ENCODE assay signal across 8 mouse cellular contexts in genomic region chr7:89516551-89517459, GRCm38 (mm10). TPM values are rescaled to one million over a fixed set of nuclear protein-coding genes. Genes with fewer than 3 reads are reported as not detected.
DNase-seq lines count a peak whose midpoint lies in the region; ATAC-seq and TF ChIP-seq lines count a peak whose summit lies in the region.

No protein-coding gene starts in this region.

- H3K4me2 ChIP-seq in heart, postnatal 0 days (ENCODE audit: low read depth, low read length), result peak overlapping the region; percentile 100
- peak overlapping the region; percentile 91 for H3K4me2 ChIP-seq in limb, embryonic 12.5 days
- peak overlapping the region; percentile 97 for H3K4me2 ChIP-seq in stomach, embryonic 16.5 days (ENCODE audit: low read depth, low read length)

- WGBS in cerebellum, adult 2 months, result 13% methylated on average over 32 of the region's 32 CpGs
- 10% methylated on average over 32 of the region's 32 CpGs for WGBS in heart, postnatal 0 days
- WGBS in limb, embryonic 12.5 days, result 9% methylated on average over 32 of the region's 32 CpGs
- 5% methylated on average over 32 of the region's 32 CpGs for WGBS in stomach, embryonic 16.5 days

- in situ Hi-C loops in ES-E14 (cut with MboI; ENCODE audit: low sequenced_read_pairs in 2 of 2, unreplicated experiment in 2 of 2), result loop anchor here (25.0 kb wide), 2 partner anchors 320 to 745 kb away; partner anchors contain the start of gene Ccdc83 (in 1 of the 2)

- H3K36me3 ChIP-seq in ES-E14 (ENCODE audit: control insufficient read depth, insufficient read depth, low read length, poor library complexity, severe bottlenecking), result no peaks in the 10 kb centered on the region
- H3K36me3 ChIP-seq in heart, postnatal 0 days (replicated peaks; ENCODE audit: control insufficient read depth, insufficient read depth, low read length), result no peaks in the 10 kb centered on the region
- no peaks in the 10 kb centered on the region for H3K36me3 ChIP-seq in limb, embryonic 12.5 days
- H3K36me3 ChIP-seq in stomach, embryonic 16.5 days (ENCODE audit: control insufficient read depth, insufficient read depth, low read length), result no peaks in the 10 kb centered on the region

- ATAC-seq in heart, postnatal 0 days (ENCODE audit: insufficient read depth, low read depth), result no peak
- peak; percentile 64 for ATAC-seq in limb, embryonic 12.5 days (ENCODE audit: insufficient number of reproducible peaks, insufficient read depth, low FRiP score, low TSS enrichment, low read depth)
- ATAC-seq in stomach, embryonic 16.5 days (ENCODE audit: insufficient read depth, low FRiP score), result peak; percentile 61; the same call in 1 of the 2 replicates

- H3K4me3 ChIP-seq in cerebellum, adult 2 months (replicated peaks; ENCODE audit: insufficient read depth, low read depth, low read length), result peak overlapping the region; percentile 49
- peak overlapping the region; percentile 67 to 81 for H3K4me3 ChIP-seq in ES-E14 (ENCODE audit: insufficient read depth in 1 of 2, low read depth in 1 of 2, low read length in 2 of 2, poor library complexity in 1 of 2, severe bottlenecking in 1 of 2)
- H3K4me3 ChIP-seq in heart, postnatal 0 days (ENCODE audit: low read depth, low read length), result peak overlapping the region; percentile 77
- H3K4me3 ChIP-seq in limb, embryonic 12.5 days (replicated peaks), result peak overlapping the region; percentile 74
- peak overlapping the region; percentile 71 for H3K4me3 ChIP-seq in stomach, embryonic 16.5 days (replicated peaks; ENCODE audit: low read length)

- TF ChIP-seq POLR2A in cerebellum, adult 2 months (IDR thresholded peaks at IDR 0.05; ENCODE audit: borderline replicate concordance, insufficient read depth, low read length), result no peak

- TF ChIP-seq CTCF in cerebellum, adult 2 months (IDR thresholded peaks at IDR 0.05; ENCODE audit: borderline replicate concordance, insufficient read depth, low read depth, low read length), result no peak
- no peak for TF ChIP-seq CTCF in heart, postnatal 0 days (IDR thresholded peaks at IDR 0.05; ENCODE audit: low read depth)

- H3K4me1 ChIP-seq in cerebellum, adult 2 months (ENCODE audit: control insufficient read depth, insufficient read depth, low read length), result no peaks in the 10 kb centered on the region
- 0 out of 4 replicates have a peak, but pooled peaks cover 0 to 1% of the 10 kb centered on the region in 2 experiments for H3K4me1 ChIP-seq in ES-E14 (ENCODE audit: control insufficient read depth in 2 of 2, insufficient read depth in 2 of 2, low read length in 2 of 2, poor library complexity in 1 of 2)
- no peaks in the 10 kb centered on the region for H3K4me1 ChIP-seq in heart, postnatal 0 days (ENCODE audit: control insufficient read depth, insufficient read depth)
- H3K4me1 ChIP-seq in limb, embryonic 12.5 days (replicated peaks), result peaks cover 13% of the 10 kb centered on the region
- peaks cover 10% of the 10 kb centered on the region; the same call in 1 of the 2 replicates for H3K4me1 ChIP-seq in stomach, embryonic 16.5 days (ENCODE audit: control insufficient read depth, insufficient read depth, low read length)

- no peaks in the 10 kb centered on the region for H3K9me3 ChIP-seq in ES-E14 (ENCODE audit: control insufficient read depth, insufficient read depth, low read depth, low read length)
- no peaks in the 10 kb centered on the region for H3K9me3 ChIP-seq in heart, postnatal 0 days (replicated peaks; ENCODE audit: control insufficient read depth, low read length)
- H3K9me3 ChIP-seq in limb, embryonic 12.5 days, result peaks cover 7% of the 10 kb centered on the region; the same call in 1 of the 2 replicates
- H3K9me3 ChIP-seq in stomach, embryonic 16.5 days (replicated peaks; ENCODE audit: control insufficient read depth, low read length), result no peaks in the 10 kb centered on the region

- no peak for TF ChIP-seq EP300 in heart, postnatal 0 days (IDR thresholded peaks at IDR 0.05; ENCODE audit: low read depth)

- peak; percentile 12 to 24 for DNase-seq in cerebellum, adult 2 months
- no peak for DNase-seq in cerebellum, adult 8-10 months
- DNase-seq in ES-E14 (ENCODE audit: low read depth, low spot score), result no peak
- no peak for DNase-seq in heart, postnatal 0 days (ENCODE audit: low spot score)
- DNase-seq in B cell, adult 2 months, result no peak
- no peak for DNase-seq in ovary, postnatal 14 days (ENCODE audit: low spot score)

- H3K27ac ChIP-seq in cerebellum, adult 2 months (ENCODE audit: insufficient read depth, low read length), result no peak overlapping the region
- no peak overlapping the region for H3K27ac ChIP-seq in ES-E14 (ENCODE audit: insufficient read depth, low read depth, low read length, poor library complexity, severe bottlenecking)
- H3K27ac ChIP-seq in heart, postnatal 0 days (ENCODE audit: low read depth), result 0 out of 2 replicates have a peak overlapping the region, but pooled peaks have one; percentile 3
- H3K27ac ChIP-seq in limb, embryonic 12.5 days, result peak overlapping the region; percentile 64
- H3K27ac ChIP-seq in stomach, embryonic 16.5 days (ENCODE audit: low read length), result peak overlapping the region; percentile 88

- peak overlapping the region; percentile 67 for H3K9ac ChIP-seq in ES-E14 (ENCODE audit: insufficient read depth, low read depth, low read length, poor library complexity, severe bottlenecking)
- H3K9ac ChIP-seq in heart, postnatal 0 days (replicated peaks; ENCODE audit: low read depth, low read length), result peak overlapping the region; percentile 61
- H3K9ac ChIP-seq in limb, embryonic 12.5 days (replicated peaks), result peak overlapping the region; percentile 73
- peak overlapping the region; percentile 83 for H3K9ac ChIP-seq in stomach, embryonic 16.5 days (ENCODE audit: low read length)

- no peaks in the 10 kb centered on the region; the same call in 1 of the 2 replicates for H3K27me3 ChIP-seq in cerebellum, adult 2 months (ENCODE audit: control insufficient read depth, insufficient read depth, low read length)
- 0 out of 2 replicates have a peak, but pooled peaks cover 3% of the 10 kb centered on the region for H3K27me3 ChIP-seq in heart, postnatal 0 days (ENCODE audit: control insufficient read depth, insufficient read depth, low read length)
- H3K27me3 ChIP-seq in limb, embryonic 12.5 days, result peaks cover 23% of the 10 kb centered on the region
- no peaks in the 10 kb centered on the region for H3K27me3 ChIP-seq in stomach, embryonic 16.5 days (ENCODE audit: control insufficient read depth, insufficient read depth, low read length)

TF ChIP-seq in ES-E14, 5 proteins besides CTCF, POLR2A, EP300 and RAD21:
- TF ChIP-seq CHD2 (IDR thresholded peaks at IDR 0.05; ENCODE audit: low read depth, low read length) (no peak), ZNF384 (IDR thresholded peaks at IDR 0.05; ENCODE audit: low read depth, low read length) (no peak), ZC3H11A (IDR thresholded peaks at IDR 0.05; ENCODE audit: borderline replicate concordance, low read depth, low read length) (no peak), MAFK (IDR thresholded peaks at IDR 0.05; ENCODE audit: insufficient read depth, low read depth, low read length) (no peak), HCFC1 (IDR thresholded peaks at IDR 0.05; ENCODE audit: borderline replicate concordance, insufficient read depth, low read length) (no peak)

RNA-seq across cellular contexts. Expression of gene Prss23, which starts 10.2 kb away (rescaled TPM):
- 10.9 and 13.6 TPM in 2 replicates for polyA plus RNA-seq in cerebellum, adult 2 months (2012; rRNA removed)
- 72.3 and 126 TPM in 2 replicates for total RNA-seq in ES-E14 (2012; rRNA removed)
- total RNA-seq in heart, postnatal 0 days (2014; rRNA removed; ENCODE audit: low replicate concordance), result 25.3 and 43.7 TPM in 2 replicates
- 22.9 and 23.1 TPM in 2 replicates for polyA plus RNA-seq in heart, postnatal 0 days (2015; fragmentation: Nextera tagmentation; extraction: Ambion mirVana)
- 19.2 and 19.3 TPM in 2 replicates for polyA plus RNA-seq in limb, embryonic 12.5 days (2016; fragmentation: Nextera tagmentation; extraction: Ambion mirVana)
- polyA plus RNA-seq in stomach, embryonic 16.5 days (2015; fragmentation: Nextera tagmentation; extraction: Ambion mirVana), result 69.7 and 71.4 TPM in 2 replicates

Comparison
In these comparisons a context has a peak if more than half of its experiments do, and no peak if none do; other contexts are left out.
1. DNase-seq: peak in cerebellum, adult 2 months (2 of 2); none in cerebellum, adult 8-10 months (single experiment), ES-E14 (single experiment), heart, postnatal 0 days (single experiment), B cell, adult 2 months (0 of 2) and ovary, postnatal 14 days (single experiment).
2. H3K27ac ChIP-seq: peak in heart, postnatal 0 days (single experiment), limb, embryonic 12.5 days (single experiment) and stomach, embryonic 16.5 days (single experiment); none in cerebellum, adult 2 months (single experiment) and ES-E14 (single experiment).
3. Peak in every context shown above with its lines, with median percentiles within 50 percentile points of each other: H3K4me3 ChIP-seq, H3K9ac ChIP-seq and H3K4me2 ChIP-seq.